In the genomic region with DNA sequence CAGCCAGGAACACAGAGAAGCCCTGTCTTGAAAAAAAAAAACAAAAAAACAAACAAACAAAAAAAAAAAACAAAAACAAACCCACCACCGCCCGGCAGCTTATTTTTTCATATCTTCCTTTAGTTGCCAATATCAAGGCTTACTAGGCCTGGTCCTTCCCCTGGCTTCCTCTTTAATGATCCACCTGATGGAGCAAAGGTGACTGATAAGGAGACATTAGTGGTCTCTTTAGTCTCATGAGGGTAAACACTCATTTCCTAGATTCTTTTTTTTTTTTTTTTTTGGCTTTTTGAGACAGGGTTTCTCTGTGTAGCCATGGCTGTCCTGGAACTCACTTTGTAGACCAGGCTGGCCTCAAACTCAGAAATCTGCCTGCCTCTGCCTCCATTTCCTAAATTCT, we compare ENCODE assay signal across 38 mouse cellular contexts. TPM values are rescaled to one million over a fixed set of nuclear protein-coding genes. Genes with fewer than 3 reads are reported as not detected.
"Had no signal": no experiment of that assay in that cellular context is flagged by ENCODE, and none has a peak within 500 bp of the region (broad histone marks: within the 10 kb centered on the region; RNA-seq: fewer than 3 reads in every experiment).

No protein-coding gene starts in this region.

RNA-seq across cellular contexts. Expression of gene Csf3, which starts 36.2 kb away (rescaled TPM):
- total RNA-seq: heart, postnatal 10 days; heart, postnatal 14 days; heart, postnatal 25 days; heart, postnatal 36 days; heart, postnatal 4 days; hematopoietic stem cell, adult 5-6 weeks; hindbrain, postnatal 0 days; layer of hippocampus, adult 18-20 months; layer of hippocampus, adult 8-10 months; layer of hippocampus, postnatal 10 days; layer of hippocampus, postnatal 14 days; layer of hippocampus, postnatal 25 days; layer of hippocampus, postnatal 36 days; left cerebral cortex, adult 18-20 months; left cerebral cortex, adult 8-10 months had no signal
- polyA plus RNA-seq: heart, embryonic 10.5 days; heart, embryonic 11.5 days; heart, embryonic 12.5 days; heart, embryonic 13.5 days; heart, embryonic 14.5 days; heart, embryonic 15.5 days; heart, embryonic 16.5 days; heart, postnatal 0 days; hindbrain, embryonic 10.5 days; hindbrain, embryonic 11.5 days; hindbrain, embryonic 12.5 days; hindbrain, embryonic 13.5 days; hindbrain, embryonic 14.5 days; hindbrain, embryonic 15.5 days; hindbrain, embryonic 16.5 days; hindbrain, postnatal 0 days; inflammation-experienced regulatory T-cells, adult 6 months; intestine, embryonic 14.5 days; intestine, embryonic 15.5 days; intestine, embryonic 16.5 days; kidney, adult 2 months; kidney, embryonic 14.5 days; kidney, embryonic 15.5 days; large intestine, adult 2 months had no signal
